Mouse (Mus musculus) heart, adult 2 months (tissue): ENCODE results near the gene Pam. TPM values are rescaled to one million over a fixed set of nuclear protein-coding genes. Genes with fewer than 3 reads are reported as not detected.

Experiments used
- DNase-seq, 2 experiments: peaks; one replicate each; pipeline ENCODE4 v3.0.0; 2021
- H3K27ac ChIP-seq: fragments of 200-600 bp; 2 replicates; pipeline ENCODE4 v1.8.1; 2022
- H3K27me3 ChIP-seq: fragments of 200-500 bp; 2 replicates; pipeline ENCODE4 v1.6.1; 2012; ENCODE audit warnings: mild to moderate bottlenecking, low read length, inconsistent platforms, mixed read lengths; ENCODE audit not compliant: control insufficient read depth, insufficient read depth
- H3K36me3 ChIP-seq: fragments of 200-500 bp; 2 replicates; pipeline ENCODE4 v1.6.1; 2012; ENCODE audit warnings: low read length, inconsistent platforms; ENCODE audit not compliant: control insufficient read depth, insufficient read depth
- H3K4me1 ChIP-seq: fragments of 200-500 bp; 2 replicates; pipeline ENCODE4 v1.6.1; 2011; ENCODE audit warnings: low read length; ENCODE audit not compliant: control insufficient read depth, insufficient read depth
- H3K4me3 ChIP-seq: fragments of 200-600 bp; 2 replicates; pipeline ENCODE4 v1.8.1; 2022
- H3K79me2 ChIP-seq: fragments of 200-500 bp; replicated peaks from 2 replicates; pipeline ENCODE4 v1.6.1; 2012; ENCODE audit warnings: mild to moderate bottlenecking, inconsistent platforms, low read length, moderate library complexity, mixed read lengths; ENCODE audit not compliant: control insufficient read depth, insufficient read depth
- H3K9ac ChIP-seq: fragments of 200-500 bp; 2 replicates; pipeline ENCODE4 v1.6.1; 2012; ENCODE audit warnings: low read depth, mild to moderate bottlenecking, control low read depth, inconsistent platforms, low read length, mixed read lengths
- CTCF ChIP-seq: fragments of 200-600 bp; IDR thresholded peaks from 2 replicates; pipeline ENCODE4 v1.8.1; 2022; ENCODE audit warnings: antibody characterized with exemption, mild to moderate bottlenecking, moderate library complexity
- EP300 ChIP-seq: fragments of 200-500 bp; IDR thresholded peaks from 2 replicates; pipeline ENCODE4 v1.6.1; 2011; ENCODE audit warnings: low read depth, low read length, control low read depth; ENCODE audit not compliant: insufficient read depth
- POLR2A ChIP-seq: fragments of 200-500 bp; IDR thresholded peaks from 2 replicates; pipeline ENCODE4 v1.6.1; 2011; ENCODE audit warnings: mild to moderate bottlenecking, low read depth, low read length, control low read depth; ENCODE audit not compliant: insufficient read depth
- WGBS: fragments of 180-500 bp; shearing (Covaris S2); methylation state at CpG from one replicate; pipeline ENCODE4 v1.1.7; 2018; 5-methylcytosine and 5-hydroxymethylcytosine counted together
- intact Hi-C: fragments of 180-260 bp; cut with DNase I; formaldehyde crosslinking; loops from one replicate; pipeline ENCODE4 v1.15.1; 2025
- polyA plus RNA-seq: library from polyadenylated mRNA; depleted of rRNA; stranded (reverse); fragments of >200 nt; gene quantifications from 2 replicates; pipeline ENCODE4 v1.2.3, GENCODE M21; 2012
- total RNA-seq, 2 experiments: library from RNA; stranded (reverse); gene quantifications; 2 replicates each; pipeline ENCODE4 v1.2.3; 2021

Gene Pam
- total and polyA plus RNA-seq, 3 experiments, result 313 to 641 (median 593) TPM

- TF ChIP-seq POLR2A (no peak), CTCF (no peak), EP300 (no peak)
- Histone ChIP-seq H3K9ac (no peak overlapping the region), H3K79me2 (no peaks in the 10 kb centered on the region), H3K27ac (no peak overlapping the region), H3K27me3 (no peaks in the 10 kb centered on the region), H3K4me1 (no peaks in the 10 kb centered on the region; the same call in 1 of the 2 replicates), H3K4me3 (no peak overlapping the region), H3K36me3 (peaks cover 3% of the 10 kb centered on the region)
- intact Hi-C loops, result no loop called here
- 85% methylated on average over 14 of the region's 14 CpGs for WGBS
- no peak for DNase-seq
These were observed 246.7 kb downstream of the Pam start for GRCm38 (mm10) chr1:97848601-97849241.

GRCm38 (mm10) chr1:97843220-97843992 is 252.0 kb downstream of the Pam start:
- intact Hi-C loops, result no loop called here
- no peak overlapping the region for H3K4me3 ChIP-seq

GRCm38 (mm10) chr1:97834354-97834822 is 261.1 kb downstream of the Pam start:
- Histone ChIP-seq H3K27me3 (no peaks in the 10 kb centered on the region), H3K9ac (no peak overlapping the region), H3K4me1 (peaks cover 8% of the 10 kb centered on the region), H3K27ac (peak overlapping the region; percentile 19), H3K36me3 (peaks cover 13% of the 10 kb centered on the region), H3K79me2 (no peaks in the 10 kb centered on the region), H3K4me3 (no peak overlapping the region)
- intact Hi-C loops, result no loop called here
- WGBS, result 33% methylated on average over 5 of the region's 5 CpGs
- TF ChIP-seq EP300, result no peak
- TF ChIP-seq POLR2A, result no peak
- TF ChIP-seq CTCF, result no peak
- DNase-seq, result no peak

More at GRCm38 (mm10) chr1:97843220-97843992, 252.0 kb downstream of the Pam start:
- no peaks in the 10 kb centered on the region for H3K27me3 ChIP-seq
- H3K36me3 ChIP-seq, result no peaks in the 10 kb centered on the region; the same call in 1 of the 2 replicates
- H3K79me2 ChIP-seq, result no peaks in the 10 kb centered on the region
- no peak for DNase-seq
- no peaks in the 10 kb centered on the region for H3K4me1 ChIP-seq
- no peak overlapping the region for H3K27ac ChIP-seq
- TF ChIP-seq EP300, result no peak
- TF ChIP-seq CTCF, result no peak
- TF ChIP-seq POLR2A, result no peak
- no peak overlapping the region for H3K9ac ChIP-seq

GRCm38 (mm10) chr1:97833466-97834353 is 261.7 kb downstream of the Pam start:
- DNase-seq, result peak; percentile 39 to 51
- H3K4me3 ChIP-seq, result no peak overlapping the region
- 34% methylated on average over 5 of the region's 5 CpGs for WGBS
- H3K79me2 ChIP-seq, result no peaks in the 10 kb centered on the region
- intact Hi-C loops, result no loop called here
- peak overlapping the region; percentile 44 for H3K27ac ChIP-seq
- TF ChIP-seq EP300 (no peak), POLR2A (no peak), CTCF (no peak)
- no peaks in the 10 kb centered on the region for H3K27me3 ChIP-seq
- H3K9ac ChIP-seq, result no peak overlapping the region
- peaks cover 8% of the 10 kb centered on the region for H3K4me1 ChIP-seq
- H3K36me3 ChIP-seq, result peaks cover 13% of the 10 kb centered on the region

- no peak for DNase-seq
- Histone ChIP-seq H3K36me3 (no peaks in the 10 kb centered on the region; the same call in 1 of the 2 replicates), H3K27ac (no peak overlapping the region), H3K27me3 (no peaks in the 10 kb centered on the region), H3K9ac (no peak overlapping the region), H3K4me1 (no peaks in the 10 kb centered on the region), H3K79me2 (no peaks in the 10 kb centered on the region), H3K4me3 (no peak overlapping the region)
- intact Hi-C loops, result no loop called here
- TF ChIP-seq EP300 (no peak), POLR2A (no peak), CTCF (no peak)
- 86% methylated on average over 5 of the region's 5 CpGs for whole genome bisulfite sequencing
These were observed 267.4 kb downstream of the Pam start for GRCm38 (mm10) chr1:97828087-97828486.
